Mouse (Mus musculus) cortical plate, adult 2 months (tissue): ENCODE results near the gene Ndrg4. TPM values are rescaled to one million over a fixed set of nuclear protein-coding genes. Genes with fewer than 3 reads are reported as not detected.

Source experiments
- H3K27ac ChIP-seq: fragments of 200-500 bp; 2 replicates; pipeline ENCODE4 v1.5.1; 2012; ENCODE audit warnings: low read length, control low read depth, inconsistent platforms; ENCODE audit not compliant: insufficient read depth
- H3K4me1 ChIP-seq: fragments of 200-500 bp; 2 replicates; pipeline ENCODE4 v1.6.1; 2011; ENCODE audit warnings: low read length; ENCODE audit not compliant: control insufficient read depth, insufficient read depth
- H3K4me3 ChIP-seq: fragments of 200-500 bp; 2 replicates; pipeline ENCODE4 v1.5.1; 2011; ENCODE audit warnings: mild to moderate bottlenecking, low read length, control low read depth; ENCODE audit not compliant: insufficient read depth
- CTCF ChIP-seq: fragments of 200-500 bp; IDR thresholded peaks from 2 replicates; pipeline ENCODE4 v1.5.1; 2011; ENCODE audit warnings: mild to moderate bottlenecking, control low read depth, low read length; ENCODE audit not compliant: insufficient read depth; ENCODE audit errors: extremely low read depth
- POLR2A ChIP-seq: fragments of 200-500 bp; IDR thresholded peaks from 2 replicates; pipeline ENCODE4 v1.6.1; 2011; ENCODE audit warnings: mild to moderate bottlenecking, low read length, control low read depth; ENCODE audit not compliant: insufficient read depth; ENCODE audit errors: extremely low read depth
- polyA plus RNA-seq: library from polyadenylated mRNA; depleted of rRNA; stranded (reverse); fragments of >200 nt; gene quantifications from 2 replicates; pipeline ENCODE4 v1.2.3, GENCODE M21; 2012; rRNA removed

Gene Ndrg4
- polyA plus RNA-seq, 1 experiment, result 1,995 TPM

DNA sequence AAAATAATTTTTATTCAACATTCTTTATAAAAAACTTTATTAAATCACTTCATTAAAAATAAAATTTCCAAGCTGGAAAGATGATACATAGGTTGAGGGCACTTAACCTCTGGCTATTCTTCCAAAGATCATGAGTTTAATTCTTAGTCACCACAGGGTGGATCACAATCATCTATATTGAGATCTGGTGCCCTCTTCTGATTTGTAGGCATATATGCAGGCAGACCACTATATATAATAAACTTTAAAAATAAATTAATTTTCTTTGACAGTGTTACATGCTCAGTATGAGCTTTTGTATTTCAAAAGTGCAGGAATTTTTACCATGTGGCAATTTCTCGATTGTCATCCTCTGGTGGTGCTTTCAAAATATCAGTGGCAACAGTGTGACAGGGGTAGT lies 87.4 kb downstream of the Ndrg4 start:
- Histone ChIP-seq H3K4me1 (no peaks in the 10 kb centered on the region), H3K27ac (no peak overlapping the region), H3K4me3 (no peak overlapping the region)
- TF ChIP-seq POLR2A (no peak), CTCF (no peak)

Other genes starting within 250 kb of the Ndrg4 start
- gene Cfap20, start 242.1 kb upstream of the Ndrg4 start, polyA plus RNA-seq, result 86.3 and 90.4 TPM in 2 replicates
- gene Csnk2a2, start 186.9 kb upstream of the Ndrg4 start, polyA plus RNA-seq, result 51.3 and 56.8 TPM in 2 replicates
- 3.6 TPM in 2 replicates for gene Ccdc113, start 142.9 kb upstream of the Ndrg4 start, polyA plus RNA-seq
- 0.19 TPM in 2 replicates for gene Prss54, start 100.6 kb upstream of the Ndrg4 start, polyA plus RNA-seq
- 1.6 and 1.8 TPM in 2 replicates for gene Gins3, start 43.5 kb upstream of the Ndrg4 start, polyA plus RNA-seq
- 22.9 and 29.1 TPM in 2 replicates for gene Setd6, start 38.9 kb downstream of the Ndrg4 start, polyA plus RNA-seq
- gene Cnot1, start 130.5 kb downstream of the Ndrg4 start, polyA plus RNA-seq, result 51.3 and 54.7 TPM in 2 replicates
- gene Sap18b, start 148.4 kb downstream of the Ndrg4 start, polyA plus RNA-seq, result 68.0 and 69.6 TPM in 2 replicates
- 29.5 and 30.1 TPM in 2 replicates for gene Slc38a7, start 176.6 kb downstream of the Ndrg4 start, polyA plus RNA-seq
- gene Got2, start 211.6 kb downstream of the Ndrg4 start, polyA plus RNA-seq, result 217 and 230 TPM in 2 replicates